Mouse (Mus musculus) heart, embryonic 12.5 days (tissue): ENCODE measurements at regions not wholly inside any gene's neighbourhood (a gene's known extent, or its start where the extent isn't known, plus 50 kb on each side); places are given as distances from the start of the nearest gene placed in this dataset.

Source experiments
- ATAC-seq: fragments of 200-750 bp; cut with Nextera tagmentation; 2 replicates; pipeline ENCODE4 v1.8.0; 2017; ENCODE audit warnings: moderate TSS enrichment, moderate library complexity; ENCODE audit not compliant: insufficient number of reproducible peaks, low FRiP score
- H3K27ac ChIP-seq: fragments of 300-500 bp; sonication (generic); 2 replicates; pipeline ENCODE4 v1.5.1; 2016; ENCODE audit warnings: mild to moderate bottlenecking, moderate library complexity; ENCODE audit not compliant: poor library complexity, severe bottlenecking
- H3K27me3 ChIP-seq: fragments of 300-500 bp; sonication (generic); replicated peaks from 2 replicates; pipeline ENCODE4 v1.6.1; 2016; ENCODE audit warnings: mild to moderate bottlenecking, moderate library complexity
- H3K36me3 ChIP-seq: fragments of 300-500 bp; sonication (generic); 2 replicates; pipeline ENCODE4 v1.6.1; 2016; ENCODE audit warnings: mild to moderate bottlenecking, moderate library complexity
- H3K4me1 ChIP-seq: fragments of 300-500 bp; sonication (generic); replicated peaks from 2 replicates; pipeline ENCODE4 v1.6.1; 2016; ENCODE audit warnings: mild to moderate bottlenecking
- H3K4me2 ChIP-seq: fragments of 300-500 bp; sonication (generic); 2 replicates; pipeline ENCODE4 v1.6.1; 2016; ENCODE audit warnings: mild to moderate bottlenecking, moderate library complexity
- H3K4me3 ChIP-seq: fragments of 300-500 bp; sonication (generic); 2 replicates; pipeline ENCODE4 v1.5.1; 2016; ENCODE audit warnings: mild to moderate bottlenecking
- H3K9ac ChIP-seq: fragments of 300-500 bp; sonication (generic); 2 replicates; pipeline ENCODE4 v1.6.1; 2016; ENCODE audit warnings: mild to moderate bottlenecking, moderate library complexity
- H3K9me3 ChIP-seq: fragments of 300-500 bp; sonication (generic); replicated peaks from 2 replicates; pipeline ENCODE4 v1.6.1; 2016; ENCODE audit warnings: mild to moderate bottlenecking, moderate library complexity
- WGBS: fragments of 180-500 bp; shearing (Covaris S2); methylation state at CpG from one replicate; pipeline ENCODE4 v1.1.7; 2016; 5-methylcytosine and 5-hydroxymethylcytosine counted together

GRCm38 (mm10) chrX:12530406-12531311 lies 56.9 kb upstream of the Atp6ap2 start:
- no peaks in the 10 kb centered on the region for H3K4me1 ChIP-seq
- no peak overlapping the region for H3K4me3 ChIP-seq
- H3K9ac ChIP-seq, result no peak overlapping the region
- 0 out of 2 replicates have a peak, but pooled peaks cover 2% of the 10 kb centered on the region for H3K9me3 ChIP-seq
- H3K4me2 ChIP-seq, result no peak overlapping the region
- 64% methylated on average over 6 of the region's 6 CpGs for WGBS
- no peak overlapping the region for H3K27ac ChIP-seq
- no peak for ATAC-seq
- no peaks in the 10 kb centered on the region for H3K36me3 ChIP-seq
- H3K27me3 ChIP-seq, result no peaks in the 10 kb centered on the region
